Mouse (Mus musculus): ENCODE results near the gene Rbm45.

The Rbm45 gene

GRCm38 (mm10) chr2:76369821-76370655, at the start of gene Rbm45:
Gene Rbm45 (plus strand): TSS chr2:76369984.
- DNase-seq (ENCODE audit: low read depth, low spot score): peak; percentile 80

- DNase-seq (ENCODE audit: low read depth, low spot score): no peak
Measured at GRCm38 (mm10) chr2:76320336-76320735, 49.4 kb upstream of the Rbm45 start.

GRCm38 (mm10) chr2:76323185-76323875, 46.5 kb upstream of the Rbm45 start:
- no peak for DNase-seq (ENCODE audit: low read depth, low spot score)

- no peak for DNase-seq (ENCODE audit: low read depth, low spot score)
Measured at GRCm38 (mm10) chr2:76324463-76324862, 45.3 kb upstream of the Rbm45 start.

- DNase-seq (ENCODE audit: low read depth, low spot score): no peak
Measured at GRCm38 (mm10) chr2:76326161-76326560, 43.6 kb upstream of the Rbm45 start.

GRCm38 (mm10) chr2:76330081-76330480, 39.7 kb upstream of the Rbm45 start:
- no peak for DNase-seq (ENCODE audit: low read depth, low spot score)

- DNase-seq (ENCODE audit: low read depth, low spot score): no peak
Measured at GRCm38 (mm10) chr2:76332161-76332805, 37.5 kb upstream of the Rbm45 start.

- no peak for DNase-seq (ENCODE audit: low read depth, low spot score)
Measured at GRCm38 (mm10) chr2:76334596-76334995, 35.2 kb upstream of the Rbm45 start.

- peak; percentile 40 for DNase-seq (ENCODE audit: low read depth, low spot score)
Measured at GRCm38 (mm10) chr2:76338215-76339156, 31.3 kb upstream of the Rbm45 start, which contains the start of gene Pde11a. Gene Pde11a (minus strand): TSS chr2:76338774.

- no peak for DNase-seq (ENCODE audit: low read depth, low spot score)
Measured at GRCm38 (mm10) chr2:76342146-76342545, 27.6 kb upstream of the Rbm45 start.

- DNase-seq (ENCODE audit: low read depth, low spot score): no peak
Measured at GRCm38 (mm10) chr2:76347839-76348238, 21.9 kb upstream of the Rbm45 start.

- DNase-seq (ENCODE audit: low read depth, low spot score): no peak
Measured at GRCm38 (mm10) chr2:76360226-76360625, 9.6 kb upstream of the Rbm45 start, which contains the start of gene Cyct. Gene Cyct (minus strand): TSS chr2:76360450.

GRCm38 (mm10) chr2:76362111-76362510, 7.7 kb upstream of the Rbm45 start:
- DNase-seq (ENCODE audit: low read depth, low spot score): no peak

- no peak for DNase-seq (ENCODE audit: low read depth, low spot score)
Measured at GRCm38 (mm10) chr2:76365811-76366210, 4.0 kb upstream of the Rbm45 start.

- DNase-seq (ENCODE audit: low read depth, low spot score): no peak
Measured at GRCm38 (mm10) chr2:76367188-76367922, 2.4 kb upstream of the Rbm45 start.

GRCm38 (mm10) chr2:76368861-76369660, 723 bp upstream of the Rbm45 start:
- DNase-seq (ENCODE audit: low read depth, low spot score): no peak

GRCm38 (mm10) chr2:76370656-76370922, 805 bp downstream of the Rbm45 start:
- DNase-seq (ENCODE audit: low read depth, low spot score): no peak

GRCm38 (mm10) chr2:76372244-76372643, 2.5 kb downstream of the Rbm45 start:
- DNase-seq (ENCODE audit: low read depth, low spot score): no peak

- no peak for DNase-seq (ENCODE audit: low read depth, low spot score)
Measured at GRCm38 (mm10) chr2:76374544-76375206, 4.9 kb downstream of the Rbm45 start.
